Mouse (Mus musculus) bone marrow, adult 2 months (tissue): Measurements from ENCODE around the gene Grid2ip. TPM values are rescaled to one million over a fixed set of nuclear protein-coding genes. Genes with fewer than 3 reads are reported as not detected.

ENCODE experiments used
- H3K27ac ChIP-seq: fragments of 200-500 bp; 2 replicates; pipeline ENCODE4 v1.5.1; 2012; ENCODE audit warnings: low read depth, mild to moderate bottlenecking, control low read depth, inconsistent platforms, low read length; ENCODE audit not compliant: control insufficient read depth, poor library complexity, insufficient read depth
- H3K4me1 ChIP-seq: fragments of 200-500 bp; 2 replicates; pipeline ENCODE4 v1.6.1; 2011; ENCODE audit warnings: low read length; ENCODE audit not compliant: control insufficient read depth, insufficient read depth
- H3K4me3 ChIP-seq: fragments of 200-500 bp; replicated peaks from 2 replicates; pipeline ENCODE3; 2011; ENCODE audit warnings: mild to moderate bottlenecking, low read depth, low read length, control low read depth; ENCODE audit not compliant: control insufficient read depth
- CTCF ChIP-seq: fragments of 200-500 bp; IDR thresholded peaks from 2 replicates; pipeline ENCODE4 v1.5.1; 2011; ENCODE audit warnings: low read length, control low read depth; ENCODE audit not compliant: control insufficient read depth, insufficient read depth
- POLR2A ChIP-seq: fragments of 200-500 bp; IDR thresholded peaks from 2 replicates; pipeline ENCODE4 v1.6.1; 2011; ENCODE audit warnings: low read depth, mild to moderate bottlenecking, control low read depth, low read length, borderline replicate concordance; ENCODE audit not compliant: control insufficient read depth
- WGBS: fragments of 180-500 bp; shearing (Covaris S2); methylation state at CpG from one replicate; pipeline ENCODE4 v1.1.7; 2018; 5-methylcytosine and 5-hydroxymethylcytosine counted together
- polyA plus RNA-seq: library from polyadenylated mRNA; stranded (reverse); fragments of >200 nt; gene quantifications from 2 replicates; pipeline ENCODE4 v1.2.4, GENCODE M21; 2011; ENCODE audit warnings: low replicate concordance; ENCODE audit not compliant: missing spikeins, insufficient read depth, insufficient read length

Grid2ip gene
- not detected in 2 replicates for polyA plus RNA-seq

- H3K4me3 ChIP-seq: no peak within 1 kb of the TSS
- H3K27ac ChIP-seq: no peak within 1 kb of the TSS
- WGBS: 30% methylated on average over 17 of the region's 17 CpGs
- H3K4me1 ChIP-seq: no peaks in the 10 kb centered on the region
- no peak for TF ChIP-seq POLR2A
- TF ChIP-seq CTCF: no peak
Measured at GRCm38 (mm10) chr5:143356686-143357388, at the start of gene Grid2ip. Gene Grid2ip (plus strand): TSS chr5:143357338.

DNA sequence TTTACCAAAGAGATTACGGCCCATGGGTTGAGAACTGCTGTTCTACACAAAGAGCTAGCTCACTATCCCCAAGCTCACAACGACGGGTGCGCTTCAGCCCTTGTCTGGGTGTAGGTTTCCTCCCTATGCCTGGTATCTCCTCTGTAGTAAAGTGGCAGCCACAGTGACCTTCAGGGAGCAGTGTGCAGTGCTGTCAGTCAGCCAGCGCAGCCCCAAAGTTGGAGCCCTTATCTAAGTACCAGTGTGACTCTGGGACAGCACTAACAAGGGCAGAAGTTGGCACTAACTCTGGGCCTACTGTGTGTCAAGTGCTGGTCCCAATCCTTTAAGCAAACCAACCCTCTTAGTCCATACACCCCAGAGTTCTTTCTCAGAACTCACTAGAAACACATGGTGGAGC is 48.3 kb upstream of the Grid2ip start:
- WGBS: 88% methylated on average over 5 of the region's 5 CpGs
- H3K27ac ChIP-seq: no peak overlapping the region
- H3K4me1 ChIP-seq: no peaks in the 10 kb centered on the region; the same call in none of the 2 replicates
- H3K4me3 ChIP-seq: no peak overlapping the region
- TF ChIP-seq POLR2A (no peak), CTCF (no peak)

GRCm38 (mm10) chr5:143309916-143310315 is 47.2 kb upstream of the Grid2ip start:
- 96% methylated on average over 7 of the region's 7 CpGs for WGBS
- Histone ChIP-seq H3K4me3 (no peak overlapping the region), H3K4me1 (no peaks in the 10 kb centered on the region; the same call in none of the 2 replicates), H3K27ac (no peak overlapping the region)
- TF ChIP-seq POLR2A: no peak
- TF ChIP-seq CTCF: no peak

GRCm38 (mm10) chr5:143311886-143312285 is 45.3 kb upstream of the Grid2ip start:
- Histone ChIP-seq H3K4me1 (no peaks in the 10 kb centered on the region; the same call in none of the 2 replicates), H3K4me3 (no peak overlapping the region), H3K27ac (no peak overlapping the region)
- TF ChIP-seq CTCF (peak; percentile 86), POLR2A (no peak; the same call in 1 of the 2 replicates)
- WGBS: 45% methylated on average over 8 of the region's 8 CpGs

DNA sequence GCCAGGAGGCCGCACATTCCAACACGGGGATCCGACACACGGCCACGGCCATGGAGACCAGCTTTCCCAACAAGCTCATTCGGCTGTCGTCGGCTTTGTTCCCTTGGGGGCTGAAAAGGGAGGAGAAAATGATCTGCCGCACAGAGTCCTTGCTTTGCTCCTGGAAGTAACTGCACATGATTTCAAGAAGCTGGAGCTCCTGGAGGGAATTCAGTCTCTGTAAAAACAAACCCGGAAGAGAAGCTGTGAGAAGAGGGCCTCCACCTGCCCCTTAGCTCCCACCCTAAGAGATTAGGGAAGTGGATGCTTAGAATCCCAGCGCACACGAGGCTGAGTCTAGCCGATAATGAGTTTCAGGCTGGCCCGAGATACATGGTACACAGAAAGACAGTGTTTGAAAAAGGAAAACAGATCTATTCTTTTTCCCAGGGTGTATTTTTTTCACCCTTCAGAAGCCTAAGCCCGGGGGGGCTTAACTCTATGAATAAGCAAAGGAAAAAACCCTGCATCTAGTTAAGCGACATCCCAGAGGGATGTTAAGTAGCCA is 42.9 kb upstream of the Grid2ip start:
- Histone ChIP-seq H3K27ac (peak overlapping the region; percentile 94), H3K4me3 (peak overlapping the region; percentile 99), H3K4me1 (no peaks in the 10 kb centered on the region; the same call in none of the 2 replicates)
- WGBS: 18% methylated on average over 16 of the region's 16 CpGs
- TF ChIP-seq CTCF (no peak), POLR2A (no peak)

- WGBS: under 1% methylated on average over 100 of the region's 101 CpGs
- peak within 1 kb of the TSS; percentile 94 for H3K27ac ChIP-seq
- no peaks in the 10 kb centered on the region; the same call in none of the 2 replicates for H3K4me1 ChIP-seq
- H3K4me3 ChIP-seq: peak within 1 kb of the TSS; percentile 99
- peak; percentile 69; the same call in 1 of the 2 replicates for TF ChIP-seq POLR2A
- peak; percentile 73 for TF ChIP-seq CTCF
Measured at GRCm38 (mm10) chr5:143314730-143315513, 42.2 kb upstream of the Grid2ip start, which contains the start of gene E130309D02Rik. Gene E130309D02Rik (minus strand): TSS chr5:143315360.

DNA sequence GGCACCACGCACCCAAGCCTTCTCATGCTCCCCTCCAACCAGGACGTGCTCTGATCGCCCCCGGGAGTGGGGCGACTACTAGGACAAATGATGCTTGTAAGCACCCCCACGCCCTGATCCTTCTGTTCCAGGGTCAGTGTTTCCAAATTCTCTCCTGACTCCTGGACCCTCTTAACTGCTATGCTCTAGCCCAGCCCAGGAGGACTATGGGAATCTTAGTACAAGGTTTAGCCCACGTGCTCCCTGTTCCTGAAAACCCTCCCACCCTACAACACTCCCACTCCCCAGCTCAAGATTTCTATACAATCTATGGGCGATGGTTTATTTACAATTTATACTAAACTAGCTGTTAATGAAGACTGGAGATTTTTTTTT is 41.6 kb upstream of the Grid2ip start:
- Histone ChIP-seq H3K4me3 (no peak overlapping the region), H3K27ac (no peak overlapping the region), H3K4me1 (no peaks in the 10 kb centered on the region; the same call in none of the 2 replicates)
- WGBS: 25% methylated on average over 8 of the region's 8 CpGs
- no peak for TF ChIP-seq POLR2A
- TF ChIP-seq CTCF: no peak

GRCm38 (mm10) chr5:143316605-143317287 is 40.4 kb upstream of the Grid2ip start:
- TF ChIP-seq POLR2A (no peak), CTCF (no peak)
- WGBS: 81% methylated on average over 5 of the region's 5 CpGs
- H3K27ac ChIP-seq: no peak overlapping the region
- H3K4me3 ChIP-seq: no peak overlapping the region
- H3K4me1 ChIP-seq: peaks cover 2% of the 10 kb centered on the region
